Mouse (Mus musculus) spleen, adult 12 weeks (tissue): ENCODE results near the gene Gm10322.
A peak's percentile ranks its signal among the peaks of the same experiment; 100 is the strongest.

ENCODE experiments used
- DNase-seq: peaks from one replicate; pipeline ENCODE4 v3.0.0; 2022; ENCODE audit warnings: low spot score

The Gm10322 gene

DNA sequence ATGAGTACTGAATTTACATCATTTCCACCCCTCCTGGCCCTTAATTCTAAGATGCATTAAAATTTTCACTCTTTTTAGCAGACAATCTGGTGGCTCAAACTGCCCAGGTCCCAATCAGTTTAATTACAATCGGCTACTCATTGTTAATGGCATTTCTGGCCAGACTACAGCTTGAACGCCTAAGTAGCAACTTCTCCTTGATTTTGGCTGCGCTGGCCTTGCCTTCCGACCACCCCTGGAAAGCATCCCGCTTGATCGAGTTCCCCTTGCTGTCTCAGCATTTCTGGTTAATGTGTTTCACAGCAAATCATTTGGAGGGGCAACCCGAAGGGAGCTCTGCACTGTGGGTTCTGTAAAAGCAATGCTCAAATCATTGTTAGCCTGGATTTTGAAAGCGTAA lies 13.8 kb upstream of the Gm10322 start:
- DNase-seq = no peak

DNA sequence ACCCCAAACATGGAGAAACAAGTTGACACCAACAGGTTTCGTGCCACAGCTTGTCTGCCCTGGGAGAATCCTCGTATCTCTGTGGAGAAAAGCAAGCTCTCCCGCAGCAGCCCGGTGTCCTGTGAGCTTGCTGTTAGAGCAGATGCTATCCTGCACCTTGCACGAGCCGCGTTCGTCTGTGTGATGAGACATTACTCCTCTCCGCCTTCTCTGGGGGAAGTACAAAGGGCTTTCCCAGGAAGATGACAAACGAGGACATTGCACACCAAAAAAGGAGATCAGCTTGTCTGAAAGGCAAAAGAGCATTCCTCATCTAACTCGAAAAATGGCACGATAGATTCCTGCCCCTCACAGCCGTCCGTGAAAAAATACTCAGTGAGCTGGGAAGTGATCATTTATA lies 13.0 kb upstream of the Gm10322 start:
- DNase-seq = no peak

DNA sequence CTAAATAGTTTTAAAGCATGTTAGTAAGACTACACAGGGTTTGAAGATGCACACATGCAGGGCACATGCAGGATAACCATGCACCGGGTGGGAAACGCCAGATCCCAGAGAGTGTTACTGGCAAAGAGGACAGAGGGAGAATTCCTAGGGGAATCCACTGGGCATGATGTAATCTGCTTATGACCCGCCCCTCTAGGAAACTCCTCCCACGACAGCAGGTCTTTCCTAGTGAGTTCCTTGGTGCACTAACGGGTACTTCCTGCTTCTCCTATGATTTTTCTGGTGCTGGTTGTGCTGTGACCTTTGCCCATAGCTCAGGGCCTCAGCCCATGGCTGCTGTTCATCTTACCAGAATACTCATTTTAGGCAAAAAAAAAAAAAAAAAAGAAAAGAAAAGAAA lies 12.0 kb upstream of the Gm10322 start:
- DNase-seq = no peak

- DNase-seq = peak; percentile 31
Measured at GRCm38 (mm10) chr10:59604879-59605464, 10.9 kb upstream of the Gm10322 start.

GRCm38 (mm10) chr10:59613276-59613675 lies 2.6 kb upstream of the Gm10322 start:
- DNase-seq = no peak

GRCm38 (mm10) chr10:59614141-59614540 lies 1.7 kb upstream of the Gm10322 start:
- no peak for DNase-seq

DNA sequence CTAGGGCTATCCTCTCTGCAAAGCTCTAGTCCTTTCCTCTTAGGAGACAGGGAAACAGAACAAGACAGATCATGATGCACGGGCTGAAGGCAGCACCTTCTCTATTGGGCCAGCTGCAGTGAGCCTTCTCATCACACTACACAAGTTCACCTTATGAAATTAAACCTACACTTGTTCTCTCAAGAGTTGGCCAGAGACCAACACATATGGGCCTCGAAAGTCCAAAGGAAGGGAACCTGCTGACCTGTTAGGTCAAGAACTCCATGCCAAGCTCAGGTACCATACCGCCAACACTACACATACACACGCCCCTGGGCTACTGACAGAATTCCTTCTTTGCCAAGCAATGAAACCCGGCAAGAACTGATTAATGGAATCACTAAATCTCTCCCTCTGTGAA lies 452 bp upstream of the Gm10322 start:
- DNase-seq = no peak

- DNase-seq = peak; percentile 88
Measured at GRCm38 (mm10) chr10:59616522-59616921, 659 bp downstream of the Gm10322 start, which contains the start of gene Mcu. Mcu (minus strand) TSS chr10:59616692.

GRCm38 (mm10) chr10:59617776-59618175 lies 1.9 kb downstream of the Gm10322 start:
- DNase-seq = no peak

DNA sequence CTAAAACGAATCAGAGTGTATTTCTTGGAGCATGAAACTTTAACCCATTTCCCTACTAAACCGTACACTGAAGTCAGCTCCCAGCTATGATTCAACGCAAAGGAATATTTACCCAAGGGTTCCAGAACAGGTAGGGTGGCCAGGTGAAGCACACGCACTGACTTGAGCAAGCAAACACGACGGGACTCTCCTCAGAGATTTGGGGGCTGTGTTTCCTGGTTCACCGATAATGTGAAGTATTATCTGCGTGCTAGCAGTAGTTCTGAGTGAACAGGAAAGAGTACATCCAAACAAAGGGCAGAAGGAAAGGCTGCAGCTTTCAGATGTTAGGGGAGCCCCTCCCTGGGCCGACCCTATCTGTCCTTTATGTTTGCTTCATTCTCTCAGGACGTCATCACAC lies 5.5 kb downstream of the Gm10322 start:
- no peak for DNase-seq

DNA sequence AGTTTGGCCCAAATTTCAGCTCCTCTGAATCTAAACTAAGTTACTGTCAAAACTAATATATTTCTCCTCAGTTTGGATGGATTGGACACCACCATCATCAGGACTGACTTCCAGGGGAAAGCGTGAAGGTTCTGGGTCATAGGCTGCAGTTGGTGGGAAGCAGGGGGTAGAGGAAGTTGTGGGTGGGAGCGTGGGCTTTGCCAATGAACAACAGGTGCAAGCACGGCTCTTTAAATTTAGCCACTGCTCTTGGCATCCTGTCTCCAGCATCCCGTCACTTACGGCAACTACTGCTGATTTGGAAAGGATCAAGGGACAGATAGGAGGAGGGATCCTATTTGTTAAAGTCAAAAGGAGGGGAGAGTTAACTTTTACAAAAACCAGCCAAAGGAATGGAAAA lies 7.6 kb downstream of the Gm10322 start:
- no peak for DNase-seq

GRCm38 (mm10) chr10:59628641-59629505 lies 13.0 kb downstream of the Gm10322 start:
- DNase-seq = no peak

DNA sequence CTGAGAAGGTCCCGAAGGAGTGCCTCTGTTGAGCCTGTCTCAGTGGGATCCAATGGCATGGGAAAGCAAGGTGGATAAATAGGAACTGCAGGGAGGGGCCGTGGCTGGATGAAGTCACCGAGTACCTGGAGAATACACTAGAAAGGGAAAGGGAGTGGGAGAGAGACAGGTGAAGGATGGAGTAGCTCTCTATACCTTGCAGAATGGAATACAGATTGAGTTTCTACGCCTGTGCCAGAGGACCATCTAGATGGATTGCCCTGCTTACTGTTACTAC lies 13.6 kb downstream of the Gm10322 start:
- no peak for DNase-seq

- no peak for DNase-seq
Measured at GRCm38 (mm10) chr10:59636048-59636447, 20.2 kb downstream of the Gm10322 start.

- DNase-seq = peak; percentile 2
Measured at GRCm38 (mm10) chr10:59636751-59637533, 21.1 kb downstream of the Gm10322 start.

- DNase-seq = no peak
Measured at GRCm38 (mm10) chr10:59637596-59638124, 21.8 kb downstream of the Gm10322 start.

- no peak for DNase-seq
Measured at GRCm38 (mm10) chr10:59638576-59638975, 22.7 kb downstream of the Gm10322 start.

GRCm38 (mm10) chr10:59642659-59643377 lies 27.0 kb downstream of the Gm10322 start:
- no peak for DNase-seq

GRCm38 (mm10) chr10:59643645-59644044 lies 27.8 kb downstream of the Gm10322 start:
- no peak for DNase-seq

GRCm38 (mm10) chr10:59644710-59645109 lies 28.8 kb downstream of the Gm10322 start:
- DNase-seq = no peak

GRCm38 (mm10) chr10:59645153-59645552 lies 29.3 kb downstream of the Gm10322 start:
- no peak for DNase-seq

GRCm38 (mm10) chr10:59646821-59647378 lies 31.0 kb downstream of the Gm10322 start:
- DNase-seq = no peak
